Mouse (Mus musculus) neural tube, embryonic 15.5 days (tissue): Measurements from ENCODE around the gene Slc1a3. TPM values are rescaled to one million over a fixed set of nuclear protein-coding genes. Genes with fewer than 3 reads are reported as not detected.

Source experiments
- ATAC-seq: fragments of 200-750 bp; cut with Nextera tagmentation; 2 replicates; pipeline ENCODE4 v1.8.0; 2017; ENCODE audit warnings: mild to moderate bottlenecking, moderate TSS enrichment, moderate library complexity; ENCODE audit not compliant: low FRiP score
- H3K27ac ChIP-seq: fragments of 300-500 bp; sonication (generic); replicated peaks from 2 replicates; pipeline ENCODE4 v1.5.1; 2015; ENCODE audit warnings: mild to moderate bottlenecking, inconsistent platforms
- H3K27me3 ChIP-seq: fragments of 300-500 bp; sonication (generic); replicated peaks from 2 replicates; pipeline ENCODE4 v1.6.1; 2015; ENCODE audit warnings: inconsistent platforms
- H3K36me3 ChIP-seq: fragments of 300-500 bp; sonication (generic); 2 replicates; pipeline ENCODE4 v1.6.1; 2015; ENCODE audit warnings: inconsistent platforms
- H3K4me1 ChIP-seq: fragments of 300-500 bp; sonication (generic); 2 replicates; pipeline ENCODE4 v1.6.1; 2015; ENCODE audit warnings: inconsistent platforms
- H3K4me2 ChIP-seq: fragments of 300-500 bp; sonication (generic); 2 replicates; pipeline ENCODE4 v1.6.1; 2015; ENCODE audit warnings: inconsistent platforms, mild to moderate bottlenecking, moderate library complexity
- H3K4me3 ChIP-seq: fragments of 300-500 bp; sonication (generic); replicated peaks from 2 replicates; pipeline ENCODE4 v1.5.1; 2015; ENCODE audit warnings: mild to moderate bottlenecking, inconsistent platforms
- H3K9ac ChIP-seq: fragments of 300-500 bp; sonication (generic); replicated peaks from 2 replicates; pipeline ENCODE4 v1.6.1; 2015; ENCODE audit warnings: mild to moderate bottlenecking, inconsistent platforms
- H3K9me3 ChIP-seq: fragments of 300-500 bp; sonication (generic); replicated peaks from 2 replicates; pipeline ENCODE4 v1.6.1; 2016; ENCODE audit warnings: inconsistent platforms
- WGBS: fragments of 180-500 bp; shearing (Covaris S2); methylation state at CpG from one replicate; pipeline ENCODE4 v1.1.7; 2015; ENCODE audit warnings: mixed read lengths; 5-methylcytosine and 5-hydroxymethylcytosine counted together
- polyA plus RNA-seq: library from polyadenylated mRNA; unstranded; fragments of >200 nt; fragmentation: Nextera tagmentation; extraction: Ambion mirVana; gene quantifications from 2 replicates; pipeline ENCODE4 v1.2.1, GENCODE M21; 2015

Gene Slc1a3
- polyA plus RNA-seq, 1 experiment from 2014 or later = 174 TPM

DNA sequence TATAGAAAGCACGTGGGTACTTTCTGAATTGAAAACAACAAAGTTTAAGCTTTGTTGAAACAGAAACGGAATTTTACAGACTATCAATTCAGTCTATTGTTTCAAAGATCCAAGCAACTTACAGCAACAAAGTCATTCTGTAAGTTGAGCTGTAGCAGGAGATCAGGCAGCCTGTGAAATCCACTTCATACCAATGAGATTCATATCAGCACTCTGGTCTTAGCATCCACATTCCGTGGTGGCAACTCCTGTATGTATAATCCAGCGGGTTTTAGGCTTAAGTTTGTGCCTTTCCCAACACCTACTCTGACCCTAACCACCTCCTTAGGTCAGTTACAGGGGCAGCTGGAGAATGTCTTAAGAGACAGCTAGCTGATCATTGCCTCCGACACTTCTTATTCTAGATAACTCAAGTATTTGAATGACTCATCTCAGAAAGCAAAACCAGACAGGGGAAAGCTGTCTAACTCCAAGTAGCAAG lies 34.3 kb downstream of the Slc1a3 start:
- Histone ChIP-seq H3K9me3 (no peaks in the 10 kb centered on the region), H3K4me2 (no peak overlapping the region), H3K4me1 (no peaks in the 10 kb centered on the region), H3K27me3 (no peaks in the 10 kb centered on the region), H3K4me3 (no peak overlapping the region), H3K36me3 (no peaks in the 10 kb centered on the region), H3K9ac (no peak overlapping the region), H3K27ac (no peak overlapping the region)
- ATAC-seq = no peak
- WGBS = 74% methylated on average over 5 of the region's 5 CpGs

DNA sequence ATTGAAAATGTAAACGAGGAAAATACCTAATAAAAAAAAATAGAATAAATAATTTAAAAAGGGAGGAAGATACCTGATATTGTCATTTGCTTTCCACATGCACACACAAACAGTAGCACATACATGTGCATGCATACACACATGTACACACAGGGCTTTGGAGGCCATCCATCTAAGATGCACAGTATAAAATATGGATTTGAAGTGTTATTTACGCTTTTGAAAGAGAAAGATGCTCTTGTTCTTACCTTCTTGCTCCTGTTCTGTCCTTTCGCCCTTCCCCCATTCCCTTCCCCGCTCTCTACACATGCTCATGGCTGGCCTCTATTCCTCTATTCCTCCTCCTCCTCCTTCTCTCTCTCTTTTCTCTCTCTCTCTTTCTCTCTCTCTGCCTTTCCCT lies 34.9 kb downstream of the Slc1a3 start:
- H3K27me3 ChIP-seq = no peaks in the 10 kb centered on the region
- H3K4me3 ChIP-seq = no peak overlapping the region
- no peak overlapping the region for H3K4me2 ChIP-seq
- H3K9me3 ChIP-seq = no peaks in the 10 kb centered on the region
- 93% methylated on average over 4 of the region's 4 CpGs for WGBS
- no peaks in the 10 kb centered on the region for H3K36me3 ChIP-seq
- no peak overlapping the region for H3K27ac ChIP-seq
- no peaks in the 10 kb centered on the region for H3K4me1 ChIP-seq
- ATAC-seq = no peak
- no peak overlapping the region for H3K9ac ChIP-seq

DNA sequence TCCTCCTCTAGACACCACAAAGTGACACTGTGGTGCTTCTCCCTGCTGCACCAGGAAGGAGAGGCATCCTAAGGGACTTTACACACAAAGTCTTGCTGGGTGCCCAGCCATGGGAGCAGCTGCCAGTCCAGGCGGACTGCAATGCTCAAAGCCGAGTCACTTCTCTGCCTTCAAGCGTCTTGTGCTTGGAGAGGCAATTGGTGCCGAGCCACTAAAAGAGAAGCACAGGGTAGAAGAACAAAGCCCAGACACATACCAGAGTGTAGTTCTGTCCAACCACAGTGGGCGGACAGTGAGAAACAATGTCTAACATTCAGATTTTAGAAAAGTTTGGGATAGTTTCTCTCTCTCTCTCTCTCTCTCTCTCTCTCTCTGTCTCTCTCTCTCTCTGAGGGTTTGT lies 38.0 kb downstream of the Slc1a3 start:
- Histone ChIP-seq H3K9ac (no peak overlapping the region), H3K4me3 (no peak overlapping the region), H3K4me1 (no peaks in the 10 kb centered on the region), H3K36me3 (no peaks in the 10 kb centered on the region), H3K9me3 (no peaks in the 10 kb centered on the region), H3K27ac (peak overlapping the region; percentile 61), H3K4me2 (no peak overlapping the region), H3K27me3 (no peaks in the 10 kb centered on the region)
- no peak for ATAC-seq
- 63% methylated on average over 5 of the region's 5 CpGs for WGBS

DNA sequence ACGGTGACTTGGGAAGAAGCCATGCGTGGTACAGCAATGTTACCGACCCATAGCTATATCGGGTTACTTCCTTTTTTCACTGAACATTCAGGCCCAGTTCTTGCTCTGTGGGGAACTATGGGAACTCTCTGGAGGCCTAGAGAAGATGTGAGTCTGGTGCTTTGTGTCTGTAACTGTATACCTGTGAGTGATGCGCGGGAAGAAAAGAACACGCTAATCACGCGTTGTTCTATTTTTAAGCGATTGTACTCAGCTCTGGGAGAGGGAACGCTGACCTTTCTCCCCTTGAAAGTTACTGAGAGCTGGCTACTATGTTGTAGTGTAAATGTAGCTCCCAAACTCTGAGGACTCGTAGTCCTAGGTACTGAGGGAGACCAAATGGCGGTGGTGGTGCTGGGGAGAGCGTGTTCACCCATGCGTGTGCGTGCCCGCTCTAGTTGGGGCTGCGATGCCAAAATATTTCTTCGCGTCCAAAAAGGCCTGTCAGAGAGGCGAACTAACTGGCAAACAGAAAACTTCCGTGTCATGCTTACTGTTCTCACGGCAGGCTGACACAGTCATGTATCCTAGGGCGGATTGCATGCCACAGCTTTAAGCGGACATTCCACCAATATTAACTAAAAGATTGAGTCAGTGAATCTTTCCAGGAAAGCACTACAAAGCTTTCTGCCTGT lies 42.6 kb downstream of the Slc1a3 start:
- no peak overlapping the region for H3K4me2 ChIP-seq
- H3K27me3 ChIP-seq = no peaks in the 10 kb centered on the region
- H3K4me1 ChIP-seq = peaks cover 13% of the 10 kb centered on the region
- WGBS = 94% methylated on average over 25 of the region's 25 CpGs
- no peak overlapping the region for H3K9ac ChIP-seq
- H3K9me3 ChIP-seq = no peaks in the 10 kb centered on the region
- no peak overlapping the region for H3K4me3 ChIP-seq
- ATAC-seq = no peak
- H3K36me3 ChIP-seq = no peaks in the 10 kb centered on the region
- no peak overlapping the region for H3K27ac ChIP-seq

DNA sequence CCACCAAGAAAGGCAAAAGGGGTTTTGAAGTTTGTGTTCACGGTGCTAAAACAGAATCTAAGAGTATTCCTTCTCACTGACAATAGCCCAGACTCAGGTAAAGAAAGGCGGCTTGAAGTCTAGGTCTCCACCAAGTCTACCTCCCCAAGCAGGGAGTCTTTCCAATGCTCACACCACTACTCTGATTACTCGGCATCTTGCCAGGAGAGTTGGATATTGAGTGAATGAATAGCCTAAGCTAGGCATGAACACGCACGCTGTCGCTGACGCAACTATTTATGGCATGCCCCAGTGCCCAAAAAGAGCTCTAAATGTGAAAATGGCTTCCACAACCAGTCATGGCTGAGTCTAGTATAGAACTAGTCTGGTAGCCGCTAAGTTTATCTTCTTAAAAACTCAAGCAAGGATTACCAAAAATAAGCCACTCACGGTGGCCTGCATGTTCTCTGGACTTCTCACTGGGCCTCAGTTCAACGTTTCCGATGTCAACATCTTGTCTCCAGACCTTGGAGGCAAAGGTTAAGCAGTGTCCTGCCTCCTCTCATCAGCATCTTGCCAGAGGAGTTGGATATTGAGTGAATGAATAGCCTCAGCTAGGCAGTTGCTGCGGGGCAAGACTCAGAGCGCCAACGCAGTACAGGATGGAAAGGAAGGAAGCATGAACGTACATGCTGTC lies 44.8 kb downstream of the Slc1a3 start:
- WGBS = 86% methylated on average over 15 of the region's 15 CpGs
- peaks cover 21% of the 10 kb centered on the region for H3K4me1 ChIP-seq
- no peaks in the 10 kb centered on the region for H3K27me3 ChIP-seq
- H3K4me3 ChIP-seq = no peak overlapping the region
- no peak overlapping the region for H3K27ac ChIP-seq
- no peak for ATAC-seq
- H3K4me2 ChIP-seq = no peak overlapping the region
- H3K9ac ChIP-seq = no peak overlapping the region
- H3K36me3 ChIP-seq = no peaks in the 10 kb centered on the region
- H3K9me3 ChIP-seq = no peaks in the 10 kb centered on the region

DNA sequence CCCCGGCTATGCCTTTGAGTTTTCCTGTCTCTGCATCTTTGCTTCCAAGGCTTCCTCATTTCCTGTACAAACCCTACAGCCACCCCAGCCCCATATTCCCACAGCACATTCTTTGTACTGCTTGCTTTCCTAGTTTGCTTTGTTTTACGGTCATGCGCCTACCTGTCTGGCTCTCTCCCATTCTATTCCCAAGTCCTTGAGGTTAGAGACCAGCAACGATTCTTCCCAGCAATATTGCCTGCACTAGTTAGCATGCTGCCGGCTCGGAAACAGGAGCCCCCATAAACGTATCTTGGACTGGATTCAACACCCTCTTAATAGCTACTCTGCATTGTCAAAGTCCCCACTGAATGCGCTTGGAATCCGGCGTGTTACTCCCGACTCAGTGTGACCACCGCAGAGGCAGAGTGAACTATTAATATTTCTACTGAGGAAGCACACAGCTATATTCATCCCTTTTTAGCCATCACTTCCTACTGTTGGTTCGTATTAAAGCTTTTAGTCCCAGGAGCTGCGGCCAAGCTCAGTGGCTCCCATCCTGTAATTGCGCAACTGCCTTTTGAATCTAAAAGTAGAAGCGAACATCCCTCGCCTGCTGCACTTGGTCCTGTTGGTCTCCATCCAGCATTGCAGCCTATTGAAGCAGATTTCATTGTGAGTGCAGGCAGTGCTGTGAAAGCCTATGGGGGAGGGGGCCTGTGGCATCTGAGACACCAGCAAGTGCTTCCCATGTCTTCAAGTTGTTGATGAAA lies 47.0 kb downstream of the Slc1a3 start:
- Histone ChIP-seq H3K27me3 (no peaks in the 10 kb centered on the region), H3K4me2 (peak overlapping the region; percentile 52), H3K9me3 (no peaks in the 10 kb centered on the region), H3K4me3 (peak overlapping the region; percentile 21; the same call in 1 of the 2 replicates), H3K9ac (peak overlapping the region; percentile 17; the same call in 1 of the 2 replicates), H3K27ac (peak overlapping the region; percentile 69), H3K36me3 (no peaks in the 10 kb centered on the region), H3K4me1 (peaks cover 37% of the 10 kb centered on the region)
- ATAC-seq = peak; percentile 23
- 32% methylated on average over 17 of the region's 17 CpGs for WGBS

DNA sequence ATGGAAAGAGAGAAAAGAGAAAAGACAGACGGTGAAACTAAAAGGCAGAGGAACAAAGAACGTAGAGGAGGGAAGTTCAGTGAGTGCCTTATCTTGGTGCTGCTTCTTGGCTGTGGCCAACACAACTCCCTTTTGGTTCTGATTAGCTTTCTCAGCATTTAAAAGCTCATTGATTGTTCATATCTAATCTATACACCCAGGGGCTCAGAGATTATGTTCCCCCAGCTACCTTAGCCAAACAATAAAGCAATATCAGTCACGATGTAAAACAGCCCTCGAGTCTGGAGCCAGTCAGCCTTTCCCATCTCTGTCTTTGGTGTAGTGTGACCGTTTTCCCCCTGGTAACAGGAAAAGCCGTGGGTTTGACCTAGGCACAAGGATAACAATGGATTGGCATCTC lies 48.7 kb downstream of the Slc1a3 start:
- WGBS = 70% methylated on average over 6 of the region's 6 CpGs
- Histone ChIP-seq H3K27me3 (no peaks in the 10 kb centered on the region), H3K36me3 (no peaks in the 10 kb centered on the region)

DNA sequence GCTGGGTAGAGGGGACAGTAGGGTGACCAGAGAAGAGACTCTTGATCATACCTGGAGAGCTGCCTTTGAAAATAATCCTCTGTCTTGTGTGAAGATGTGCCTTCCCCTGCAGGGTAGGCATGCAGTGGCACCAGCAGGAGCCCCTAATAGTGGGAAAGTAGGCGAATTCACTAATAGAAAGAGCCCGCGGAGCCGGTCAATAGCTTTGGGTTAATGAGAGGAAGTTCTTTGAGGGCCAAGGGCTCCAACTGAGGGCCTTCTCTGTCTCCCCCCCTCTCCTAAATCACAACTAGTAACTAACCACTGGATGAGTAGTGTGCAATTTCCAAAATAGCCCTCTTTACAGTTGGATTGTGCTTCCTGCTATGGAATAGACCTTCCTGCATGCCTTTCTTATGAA lies 50.6 kb downstream of the Slc1a3 start:
- H3K9me3 ChIP-seq = no peaks in the 10 kb centered on the region
- no peaks in the 10 kb centered on the region for H3K27me3 ChIP-seq
- H3K9ac ChIP-seq = no peak overlapping the region
- H3K4me2 ChIP-seq = no peak overlapping the region
- H3K4me1 ChIP-seq = peaks cover 40% of the 10 kb centered on the region
- no peaks in the 10 kb centered on the region for H3K36me3 ChIP-seq
- ATAC-seq = no peak; the same call in 1 of the 2 replicates
- H3K27ac ChIP-seq = peak overlapping the region; percentile 67
- H3K4me3 ChIP-seq = no peak overlapping the region
- WGBS = 21% methylated on average over 4 of the region's 4 CpGs

More for the DNA sequence above, 48.7 kb downstream of the Slc1a3 start:
- H3K4me2 ChIP-seq = no peak overlapping the region
- no peak overlapping the region for H3K27ac ChIP-seq
- no peak overlapping the region for H3K4me3 ChIP-seq
- peaks cover 40% of the 10 kb centered on the region for H3K4me1 ChIP-seq
- ATAC-seq = no peak
- no peaks in the 10 kb centered on the region for H3K9me3 ChIP-seq
- H3K9ac ChIP-seq = no peak overlapping the region

DNA sequence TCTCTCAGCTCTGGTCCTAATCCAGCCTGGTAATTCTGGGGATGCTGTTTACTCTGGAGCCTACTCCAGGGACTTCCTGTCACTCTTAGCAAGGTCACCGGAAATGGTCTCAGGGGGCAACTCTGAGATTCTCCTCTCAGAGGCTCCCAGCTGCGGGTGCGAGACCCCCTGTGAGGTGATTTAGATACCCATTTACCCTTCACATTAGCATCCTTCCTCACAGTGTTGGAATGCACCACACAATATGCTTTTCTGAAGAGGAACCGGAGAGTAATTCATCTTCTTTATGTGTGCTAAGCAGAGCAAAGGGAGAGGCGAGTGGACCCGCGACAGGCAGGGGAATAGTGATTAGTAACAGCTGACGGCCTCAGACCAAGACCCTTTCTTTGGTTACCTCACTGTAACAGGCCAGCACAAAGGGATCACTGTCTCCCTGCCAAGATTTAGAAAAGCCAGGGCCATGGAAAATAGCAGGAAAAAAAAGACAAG lies 51.0 kb downstream of the Slc1a3 start:
- Histone ChIP-seq H3K9ac (no peak overlapping the region), H3K4me3 (no peak overlapping the region), H3K36me3 (no peaks in the 10 kb centered on the region), H3K4me2 (no peak overlapping the region), H3K9me3 (no peaks in the 10 kb centered on the region), H3K27me3 (no peaks in the 10 kb centered on the region), H3K4me1 (peaks cover 40% of the 10 kb centered on the region), H3K27ac (peak overlapping the region; percentile 67)
- 7% methylated on average over 8 of the region's 8 CpGs for WGBS
- peak; percentile 89 for ATAC-seq

DNA sequence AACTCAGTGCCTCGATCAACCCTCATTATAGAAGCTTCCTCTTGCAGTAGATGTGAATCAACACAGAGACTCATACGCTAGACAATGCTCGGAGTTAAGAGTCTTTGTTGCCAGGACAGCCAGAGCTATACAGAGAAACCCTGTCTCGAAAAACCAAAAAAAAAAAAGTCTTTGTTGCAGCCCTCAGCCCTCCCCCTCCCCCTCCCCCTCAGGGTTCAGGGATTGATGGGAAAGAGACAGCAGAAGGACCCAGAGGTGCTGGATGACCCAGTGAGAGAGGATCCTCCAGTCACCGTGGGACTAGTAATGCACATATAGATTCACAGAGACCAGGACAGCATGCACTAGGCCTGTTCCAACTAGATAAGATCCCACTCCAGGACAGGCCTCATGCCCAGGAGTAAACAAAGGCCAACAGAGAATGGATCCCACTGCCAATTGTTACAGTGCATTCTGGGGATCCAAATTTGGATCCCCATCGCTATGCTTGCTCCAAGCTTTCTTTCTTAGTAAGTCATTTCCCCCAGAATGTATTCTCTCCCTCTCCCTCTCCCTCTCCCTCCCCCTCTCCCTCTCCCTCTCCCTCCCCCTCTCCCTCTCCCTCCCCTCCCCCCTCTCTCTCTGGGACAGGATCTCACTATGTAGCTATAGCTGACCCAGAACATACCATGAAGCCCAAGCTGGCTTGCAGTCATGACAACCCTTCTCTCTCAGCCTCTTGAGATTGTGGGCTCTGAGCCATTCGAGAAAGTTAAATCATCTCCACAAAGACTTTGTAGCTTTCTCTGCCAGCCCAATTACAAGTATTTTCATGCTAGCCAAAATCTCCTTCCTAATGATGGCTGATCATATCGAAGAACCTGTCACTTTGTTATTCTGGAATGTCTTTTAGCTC lies 52.2 kb downstream of the Slc1a3 start:
- Histone ChIP-seq H3K4me2 (no peak overlapping the region), H3K9ac (no peak overlapping the region), H3K4me1 (peaks cover 39% of the 10 kb centered on the region), H3K27me3 (no peaks in the 10 kb centered on the region), H3K36me3 (no peaks in the 10 kb centered on the region), H3K27ac (peak overlapping the region; percentile 68), H3K4me3 (no peak overlapping the region), H3K9me3 (no peaks in the 10 kb centered on the region)
- ATAC-seq = no peak
- 48% methylated on average over 8 of the region's 8 CpGs for WGBS

DNA sequence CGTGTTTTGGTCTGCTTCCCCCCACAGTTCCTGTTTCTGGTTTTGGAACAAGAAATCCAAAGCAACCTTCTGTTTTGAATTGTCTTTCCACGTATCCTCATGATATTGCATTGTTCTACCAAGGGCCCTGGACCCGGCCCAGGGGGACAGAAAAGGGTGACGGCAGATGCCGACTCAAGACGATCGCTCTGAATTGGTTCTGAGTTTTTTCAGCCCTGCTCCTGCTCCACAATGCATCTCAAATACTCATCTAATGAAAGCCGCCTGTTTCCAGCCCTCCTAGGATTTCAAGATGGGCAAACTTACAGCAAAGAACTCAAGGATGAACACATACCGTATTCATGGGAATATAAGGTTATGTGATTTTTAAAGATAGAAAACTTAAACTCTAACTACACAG lies 55.3 kb downstream of the Slc1a3 start:
- ATAC-seq = no peak
- no peak overlapping the region for H3K27ac ChIP-seq
- H3K4me1 ChIP-seq = peaks cover 29% of the 10 kb centered on the region
- H3K36me3 ChIP-seq = no peaks in the 10 kb centered on the region
- H3K4me3 ChIP-seq = no peak overlapping the region
- no peaks in the 10 kb centered on the region for H3K27me3 ChIP-seq
- no peak overlapping the region for H3K9ac ChIP-seq
- H3K9me3 ChIP-seq = no peaks in the 10 kb centered on the region
- 68% methylated on average over 9 of the region's 9 CpGs for WGBS
- H3K4me2 ChIP-seq = no peak overlapping the region
